Mouse (Mus musculus): ENCODE measurements at regions not wholly inside any gene's neighbourhood (a gene's known extent, or its start where the extent isn't known, plus 50 kb on each side); places are given as distances from the start of the nearest gene placed in this dataset.

GRCm38 (mm10) chr3:121872685-121873084 lies 57.6 kb upstream of the Abcd3 start:
- no peak for TF ChIP-seq UBTF (IDR thresholded peaks at IDR 0.05; ENCODE audit: borderline replicate concordance, insufficient read depth, low read depth, low read length)
- TF ChIP-seq POLR2A (IDR thresholded peaks at IDR 0.05; ENCODE audit: control insufficient read depth in 1 of 2, insufficient read depth in 1 of 2, low read depth in 1 of 2, low read length in 2 of 2, poor library complexity in 1 of 2) = no peak
